16 mouse cellular contexts compared by ENCODE assay signal in the genomic region with DNA sequence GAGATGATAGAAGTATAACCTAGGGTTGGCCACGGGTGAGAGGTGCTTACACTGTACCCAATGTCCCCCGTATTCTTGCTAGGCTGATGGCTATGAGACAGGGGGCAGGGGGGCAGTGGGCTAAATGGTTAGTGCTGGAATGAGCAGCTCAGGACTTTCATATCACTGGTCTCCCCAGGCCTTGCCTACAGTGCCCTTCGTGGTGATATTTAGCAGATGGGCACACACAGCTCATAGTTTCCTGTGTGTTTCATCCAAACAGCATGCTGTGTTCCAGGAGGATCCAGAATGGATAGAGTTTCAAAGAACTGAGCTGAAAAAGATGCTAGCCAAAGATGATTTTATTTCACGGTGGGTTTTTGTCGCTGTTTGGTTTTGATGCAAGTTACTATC.
"Had no signal": no experiment of that assay in that cellular context is flagged by ENCODE, and none has a peak within 500 bp of the region (broad histone marks: within the 10 kb centered on the region; RNA-seq: fewer than 3 reads in every experiment).

No protein-coding gene starts in this region.

- H3K27ac ChIP-seq: kidney, postnatal 0 days; limb, embryonic 12.5 days; limb, embryonic 15.5 days; liver, embryonic 14.5 days; macrophage; midbrain, embryonic 12.5 days; midbrain, embryonic 15.5 days; neural tube, embryonic 13.5 days; stomach, embryonic 15.5 days had no signal

- H3K4me3 ChIP-seq: limb, embryonic 12.5 days; limb, embryonic 15.5 days; midbrain, embryonic 12.5 days; midbrain, embryonic 15.5 days; myocyte; neural tube, embryonic 13.5 days; stomach, embryonic 15.5 days had no signal

- DNase-seq: liver, postnatal 0 days; retina, postnatal 1 day; right cerebral cortex, postnatal 25 days; spleen, adult 18-20 months; thymus, postnatal 25 days had no signal

- H3K27me3 ChIP-seq: limb, embryonic 12.5 days; limb, embryonic 15.5 days; midbrain, embryonic 15.5 days; neural tube, embryonic 13.5 days; stomach, embryonic 15.5 days had no signal

- ATAC-seq: liver, postnatal 0 days; lung, postnatal 0 days; midbrain, embryonic 15.5 days had no signal
